Mouse (Mus musculus) brown adipose tissue, adult 24 weeks (tissue): ENCODE data around the gene Gucy2g. TPM values are rescaled to one million over a fixed set of nuclear protein-coding genes. Genes with fewer than 3 reads are reported as not detected.

ENCODE experiments used
- H3K27ac ChIP-seq: fragments of 200-500 bp; replicated peaks from 2 replicates; pipeline ENCODE4 v1.5.1; 2012; ENCODE audit warnings: low read depth, mild to moderate bottlenecking, low read length
- H3K4me1 ChIP-seq: fragments of 200-500 bp; 2 replicates; pipeline ENCODE4 v1.6.1; 2012; ENCODE audit warnings: low read length, mixed read lengths; ENCODE audit not compliant: control insufficient read depth, insufficient read depth, insufficient read length
- H3K4me3 ChIP-seq: fragments of 200-500 bp; 2 replicates; pipeline ENCODE4 v1.5.1; 2012; ENCODE audit warnings: low read depth, mild to moderate bottlenecking, low read length, moderate library complexity; ENCODE audit not compliant: insufficient read depth
- polyA plus RNA-seq: library from polyadenylated mRNA; stranded (reverse); fragments of >200 nt; gene quantifications from 2 replicates; pipeline ENCODE4 v1.2.4, GENCODE M21; 2012; ENCODE audit not compliant: missing spikeins, insufficient read depth, insufficient read length

Gene Gucy2g
- not detected in 2 replicates for polyA plus RNA-seq

GRCm38 (mm10) chr19:55241186-55241645 lies at the start of gene Gucy2g:
Gucy2g (minus strand) TSS chr19:55241236.
- Histone ChIP-seq H3K27ac (no peak within 1 kb of the TSS), H3K4me1 (no peaks in the 10 kb centered on the region), H3K4me3 (no peak within 1 kb of the TSS)

- Histone ChIP-seq H3K4me3 (no peak overlapping the region), H3K27ac (no peak overlapping the region), H3K4me1 (peaks cover 3% of the 10 kb centered on the region; the same call in 1 of the 2 replicates)
These were observed 47.9 kb upstream of the Gucy2g start for GRCm38 (mm10) chr19:55288974-55289373.

- Histone ChIP-seq H3K4me3 (no peak overlapping the region), H3K27ac (no peak overlapping the region), H3K4me1 (no peaks in the 10 kb centered on the region)
These were observed 45.0 kb upstream of the Gucy2g start for GRCm38 (mm10) chr19:55286034-55286433.

GRCm38 (mm10) chr19:55284093-55284492 lies 43.1 kb upstream of the Gucy2g start:
- Histone ChIP-seq H3K4me1 (no peaks in the 10 kb centered on the region), H3K4me3 (no peak overlapping the region), H3K27ac (no peak overlapping the region)

GRCm38 (mm10) chr19:55276770-55277169 lies 35.7 kb upstream of the Gucy2g start:
- no peaks in the 10 kb centered on the region for H3K4me1 ChIP-seq
- H3K4me3 ChIP-seq, result no peak overlapping the region
- no peak overlapping the region for H3K27ac ChIP-seq

- Histone ChIP-seq H3K4me1 (no peaks in the 10 kb centered on the region), H3K4me3 (no peak overlapping the region), H3K27ac (no peak overlapping the region)
These were observed 35.1 kb upstream of the Gucy2g start for GRCm38 (mm10) chr19:55276100-55276499.

- Histone ChIP-seq H3K27ac (no peak overlapping the region), H3K4me1 (no peaks in the 10 kb centered on the region), H3K4me3 (no peak overlapping the region)
These were observed 32.3 kb upstream of the Gucy2g start for GRCm38 (mm10) chr19:55273340-55273739.

GRCm38 (mm10) chr19:55271448-55271847 lies 30.4 kb upstream of the Gucy2g start:
- Histone ChIP-seq H3K27ac (no peak overlapping the region), H3K4me3 (no peak overlapping the region), H3K4me1 (no peaks in the 10 kb centered on the region)

GRCm38 (mm10) chr19:55269051-55269450 lies 28.0 kb upstream of the Gucy2g start:
- Histone ChIP-seq H3K4me1 (no peaks in the 10 kb centered on the region), H3K4me3 (no peak overlapping the region), H3K27ac (no peak overlapping the region)

GRCm38 (mm10) chr19:55268150-55268549 lies 27.1 kb upstream of the Gucy2g start:
- Histone ChIP-seq H3K27ac (no peak overlapping the region), H3K4me1 (no peaks in the 10 kb centered on the region), H3K4me3 (no peak overlapping the region)

GRCm38 (mm10) chr19:55266786-55267185 lies 25.8 kb upstream of the Gucy2g start:
- H3K4me1 ChIP-seq, result no peaks in the 10 kb centered on the region
- H3K4me3 ChIP-seq, result no peak overlapping the region
- H3K27ac ChIP-seq, result no peak overlapping the region

- Histone ChIP-seq H3K27ac (no peak overlapping the region), H3K4me1 (0 out of 2 replicates have a peak, but pooled peaks cover 2% of the 10 kb centered on the region), H3K4me3 (no peak overlapping the region)
These were observed 24.2 kb upstream of the Gucy2g start for GRCm38 (mm10) chr19:55265269-55265668.

GRCm38 (mm10) chr19:55260389-55261184 lies 19.6 kb upstream of the Gucy2g start:
- H3K4me3 ChIP-seq, result no peak overlapping the region
- H3K4me1 ChIP-seq, result peaks cover 9% of the 10 kb centered on the region; the same call in 1 of the 2 replicates
- H3K27ac ChIP-seq, result peak overlapping the region; percentile 46

GRCm38 (mm10) chr19:55258514-55258913 lies 17.5 kb upstream of the Gucy2g start:
- peaks cover 9% of the 10 kb centered on the region; the same call in 1 of the 2 replicates for H3K4me1 ChIP-seq
- H3K27ac ChIP-seq, result no peak overlapping the region
- H3K4me3 ChIP-seq, result no peak overlapping the region

- H3K27ac ChIP-seq, result no peak overlapping the region
- H3K4me1 ChIP-seq, result peaks cover 9% of the 10 kb centered on the region; the same call in 1 of the 2 replicates
- H3K4me3 ChIP-seq, result no peak overlapping the region
These were observed 16.8 kb upstream of the Gucy2g start for GRCm38 (mm10) chr19:55257656-55258375.
